Mouse (Mus musculus) hindbrain, embryonic 13.5 days (tissue): ENCODE measurements around the gene Ldha. TPM values are rescaled to one million over a fixed set of nuclear protein-coding genes. Genes with fewer than 3 reads are reported as not detected.
"Not testable (repeated sequence)": the region's sequence is repeated elsewhere in the genome, so short reads cannot be mapped to it uniquely, and the experiment has no call there.

ENCODE experiments used
- ATAC-seq: fragments of 200-750 bp; cut with Nextera tagmentation; 2 replicates; pipeline ENCODE4 v1.8.0; 2017; ENCODE audit warnings: moderate TSS enrichment; ENCODE audit not compliant: low FRiP score
- H3K27ac ChIP-seq: fragments of 300-500 bp; sonication (generic); 2 replicates; pipeline ENCODE4 v1.5.1; 2015; ENCODE audit warnings: inconsistent platforms, mild to moderate bottlenecking, moderate library complexity
- H3K27me3 ChIP-seq: fragments of 300-500 bp; sonication (generic); 2 replicates; pipeline ENCODE4 v1.6.1; 2015; ENCODE audit warnings: mild to moderate bottlenecking, inconsistent platforms
- H3K36me3 ChIP-seq: fragments of 300-500 bp; sonication (generic); 2 replicates; pipeline ENCODE4 v1.6.1; 2015; ENCODE audit warnings: mild to moderate bottlenecking, inconsistent platforms
- H3K4me1 ChIP-seq: fragments of 300-500 bp; sonication (generic); replicated peaks from 2 replicates; pipeline ENCODE4 v1.6.1; 2015; ENCODE audit warnings: inconsistent platforms
- H3K4me2 ChIP-seq: fragments of 300-500 bp; sonication (generic); 2 replicates; pipeline ENCODE4 v1.6.1; 2015; ENCODE audit warnings: inconsistent platforms, mild to moderate bottlenecking, moderate library complexity
- H3K4me3 ChIP-seq: fragments of 300-500 bp; sonication (generic); 2 replicates; pipeline ENCODE4 v1.5.1; 2015; ENCODE audit warnings: mild to moderate bottlenecking, inconsistent platforms
- H3K9ac ChIP-seq: fragments of 300-500 bp; sonication (generic); 2 replicates; pipeline ENCODE4 v1.6.1; 2015; ENCODE audit warnings: mild to moderate bottlenecking, inconsistent platforms
- H3K9me3 ChIP-seq: fragments of 300-500 bp; sonication (generic); 2 replicates; pipeline ENCODE4 v1.6.1; 2016; ENCODE audit warnings: inconsistent platforms
- WGBS: fragments of 180-500 bp; shearing (Covaris S2); methylation state at CpG from one replicate; pipeline ENCODE4 v1.1.7; 2015; 5-methylcytosine and 5-hydroxymethylcytosine counted together
- polyA plus RNA-seq: library from polyadenylated mRNA; unstranded; fragments of >200 nt; fragmentation: Nextera tagmentation; extraction: Ambion mirVana; gene quantifications from 2 replicates; pipeline ENCODE4 v1.2.1, GENCODE M21; 2015

Gene Ldha
- polyA plus RNA-seq = 521 and 535 TPM in 2 replicates

DNA sequence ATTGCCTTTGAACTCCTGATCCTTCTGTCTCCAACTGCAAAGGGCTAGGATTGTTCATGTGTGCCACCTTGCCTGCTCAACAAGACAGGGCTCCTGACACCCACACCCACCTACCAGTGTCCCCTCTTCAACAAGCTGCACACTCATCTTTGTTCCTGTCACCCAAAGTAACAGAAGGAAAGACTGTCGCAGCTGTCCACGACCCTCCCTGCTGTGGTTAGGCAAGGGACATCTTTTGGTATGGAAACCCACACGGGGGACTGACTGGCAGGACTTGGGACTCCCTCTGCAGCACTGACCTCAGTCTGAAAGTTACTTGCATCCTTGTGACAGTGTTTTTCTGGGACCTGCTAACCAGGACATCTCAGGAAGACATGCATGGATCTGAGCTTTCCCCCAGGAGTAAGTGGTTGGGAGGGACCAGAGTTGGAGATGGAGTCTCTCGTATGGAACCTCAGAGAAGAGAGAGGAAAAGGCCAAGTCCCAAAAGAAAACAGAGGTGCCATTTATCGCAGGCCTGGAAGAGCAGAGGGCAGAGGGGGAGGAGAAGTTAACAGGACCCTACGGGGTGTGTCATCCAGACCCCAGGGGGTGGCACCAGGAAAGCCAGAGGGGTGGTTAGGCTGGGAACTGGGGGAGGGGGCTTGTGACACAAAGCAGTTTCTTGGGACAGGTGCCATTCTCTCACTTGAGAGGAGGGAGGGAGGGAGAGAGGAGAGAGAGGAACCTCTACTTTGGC lies at the start of gene Ldha:
Gene Ldha (plus strand): TSS at position 689 of the 739 bp plus-strand sequence.
- no peak within 1 kb of the TSS for H3K4me3 ChIP-seq
- H3K27me3 ChIP-seq = peaks cover 27% of the 10 kb centered on the region
- H3K27ac ChIP-seq = no peak within 1 kb of the TSS
- no peak within 1 kb of the TSS for H3K4me2 ChIP-seq
- no peak within 1 kb of the TSS for H3K9ac ChIP-seq
- H3K9me3 ChIP-seq = no peaks in the 10 kb centered on the region
- H3K4me1 ChIP-seq = peaks cover 27% of the 10 kb centered on the region
- H3K36me3 ChIP-seq = no peaks in the 10 kb centered on the region
- WGBS = 34% methylated on average over 6 of the region's 6 CpGs
- no peak for ATAC-seq

DNA sequence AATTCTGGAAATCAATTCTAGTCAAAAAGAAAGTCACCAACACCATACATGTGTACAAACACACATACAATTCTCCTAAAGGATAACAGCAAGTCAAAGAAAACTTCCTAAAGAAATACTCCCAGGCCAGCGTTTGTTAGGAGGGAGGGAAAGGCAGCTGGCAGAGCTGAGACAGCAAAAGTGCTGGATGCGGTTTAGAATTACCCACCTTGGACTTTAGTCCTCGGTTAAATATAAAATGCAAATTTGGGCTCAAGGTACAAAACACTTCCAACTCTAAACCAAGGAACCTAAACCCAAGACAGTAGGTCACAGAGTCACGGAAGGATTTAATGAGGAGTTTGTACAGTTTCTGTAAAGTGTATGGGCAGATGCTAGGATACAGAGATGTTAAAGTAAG lies 47.4 kb upstream of the Ldha start:
- 91% methylated on average over 4 of the region's 4 CpGs for WGBS
- no peaks in the 10 kb centered on the region for H3K27me3 ChIP-seq
- H3K36me3 ChIP-seq = peaks cover 17% of the 10 kb centered on the region
- H3K4me2 ChIP-seq = 0 out of 2 replicates have a peak overlapping the region, but pooled peaks have one; percentile 66
- no peak overlapping the region for H3K27ac ChIP-seq
- ATAC-seq = no peak
- no peak overlapping the region for H3K4me3 ChIP-seq
- H3K9me3 ChIP-seq = no peaks in the 10 kb centered on the region
- no peak overlapping the region for H3K9ac ChIP-seq
- peaks cover 42% of the 10 kb centered on the region for H3K4me1 ChIP-seq

DNA sequence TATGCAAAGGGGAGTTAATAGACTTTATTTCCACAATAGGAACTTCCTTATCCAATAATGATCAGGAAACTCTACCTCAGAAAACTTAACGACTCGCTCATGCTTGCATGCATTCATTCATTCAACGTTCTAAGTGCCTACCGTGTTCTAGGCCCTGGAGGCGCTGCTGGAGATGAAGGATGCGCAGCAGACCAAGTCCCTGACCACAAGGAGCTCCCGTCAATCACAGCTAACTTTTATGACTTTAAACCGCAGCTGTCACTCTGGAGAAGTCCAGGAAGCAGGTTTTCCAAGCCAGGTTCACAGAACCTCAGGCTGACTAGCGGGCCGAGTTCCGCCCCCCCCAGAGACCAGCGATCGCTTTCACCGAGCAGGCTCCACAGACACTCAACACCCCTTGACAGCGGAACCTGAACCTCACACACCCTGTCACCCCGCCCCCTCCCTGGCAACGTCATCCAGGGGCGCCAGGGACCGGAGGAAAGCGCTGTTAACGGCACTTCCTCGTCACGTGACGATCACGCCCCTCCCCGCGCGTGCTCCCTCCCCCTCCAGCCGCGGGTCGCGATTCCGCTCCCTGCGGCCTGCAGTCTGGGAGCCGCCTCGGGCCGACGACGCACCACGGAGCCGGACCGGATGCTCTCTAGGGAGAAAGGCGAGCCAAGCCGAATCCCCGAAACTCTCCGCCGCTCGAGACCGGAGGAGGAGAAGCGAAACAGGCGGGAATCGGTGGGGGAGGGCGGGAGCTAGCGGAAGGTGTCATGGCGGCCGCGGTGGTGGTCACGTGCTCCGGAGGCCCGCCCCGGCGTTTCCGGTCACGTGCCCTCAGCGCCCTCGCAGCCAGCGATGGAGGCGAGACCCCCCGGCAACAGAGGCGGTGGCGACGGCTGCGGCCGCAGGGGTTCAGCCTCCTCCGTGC lies 45.7 kb upstream of the Ldha start, which contains the start of the genes Hps5 and Gtf2h1:
Gene Hps5 (minus strand): TSS at position 778 of the 919 bp plus-strand sequence.
Gene Gtf2h1 (plus strand): TSS at position 817 of the 919 bp plus-strand sequence.
- peak within 1 kb of the TSS; percentile 95 for H3K9ac ChIP-seq
- H3K4me2 ChIP-seq = peak within 1 kb of the TSS; percentile 96
- H3K4me1 ChIP-seq = peaks cover 42% of the 10 kb centered on the region
- H3K27ac ChIP-seq = peak within 1 kb of the TSS; percentile 86
- peaks cover 9% of the 10 kb centered on the region for H3K36me3 ChIP-seq
- no peaks in the 10 kb centered on the region for H3K9me3 ChIP-seq
- ATAC-seq = peak; percentile 99
- WGBS = under 1% methylated on average over 62 of the region's 75 CpGs
- no peaks in the 10 kb centered on the region for H3K27me3 ChIP-seq
- H3K4me3 ChIP-seq = peak within 1 kb of the TSS; percentile 93

DNA sequence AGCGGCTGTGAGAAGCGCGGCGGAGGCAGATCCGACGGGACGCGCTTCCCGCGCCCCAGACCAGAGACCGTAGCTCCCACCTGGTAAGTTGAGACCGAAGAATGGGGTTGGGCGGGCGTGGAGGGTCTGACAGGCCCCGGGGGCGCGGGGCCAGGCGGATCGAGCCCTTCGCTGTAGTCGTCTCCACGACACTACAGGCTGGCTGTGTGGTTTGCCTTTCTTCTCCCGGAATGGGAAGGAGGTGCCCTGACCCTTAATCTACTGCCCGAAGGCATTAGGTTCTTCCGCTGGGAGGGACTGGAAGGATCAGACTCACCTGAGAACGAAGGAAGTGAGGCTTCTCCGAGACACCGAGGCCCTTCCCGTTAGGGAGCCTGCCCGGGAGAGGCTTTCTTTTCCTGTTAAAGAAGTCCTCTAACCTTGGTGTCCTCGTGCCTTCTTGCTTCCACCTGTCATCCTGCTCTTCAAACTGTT lies 45.0 kb upstream of the Ldha start:
- H3K4me1 ChIP-seq = peaks cover 42% of the 10 kb centered on the region
- no peaks in the 10 kb centered on the region for H3K9me3 ChIP-seq
- peaks cover 9% of the 10 kb centered on the region for H3K36me3 ChIP-seq
- peak overlapping the region; percentile 86 for H3K27ac ChIP-seq
- peak; percentile 72 for ATAC-seq
- WGBS = under 1% methylated on average over 31 of the region's 31 CpGs
- peak overlapping the region; percentile 95 for H3K9ac ChIP-seq
- H3K4me2 ChIP-seq = peak overlapping the region; percentile 96
- no peaks in the 10 kb centered on the region for H3K27me3 ChIP-seq
- H3K4me3 ChIP-seq = peak overlapping the region; percentile 93

- Histone ChIP-seq H3K9me3 (no peaks in the 10 kb centered on the region), H3K36me3 (peaks cover 13% of the 10 kb centered on the region), H3K9ac (peak overlapping the region; percentile 95), H3K4me2 (peak overlapping the region; percentile 96), H3K4me1 (peaks cover 42% of the 10 kb centered on the region), H3K27me3 (no peaks in the 10 kb centered on the region), H3K4me3 (peak overlapping the region; percentile 93), H3K27ac (no peak overlapping the region)
- no peak for ATAC-seq
- 64% methylated on average over 6 of the region's 6 CpGs for WGBS
These were observed 44.5 kb upstream of the Ldha start for GRCm38 (mm10) chr7:46796779-46797178.

DNA sequence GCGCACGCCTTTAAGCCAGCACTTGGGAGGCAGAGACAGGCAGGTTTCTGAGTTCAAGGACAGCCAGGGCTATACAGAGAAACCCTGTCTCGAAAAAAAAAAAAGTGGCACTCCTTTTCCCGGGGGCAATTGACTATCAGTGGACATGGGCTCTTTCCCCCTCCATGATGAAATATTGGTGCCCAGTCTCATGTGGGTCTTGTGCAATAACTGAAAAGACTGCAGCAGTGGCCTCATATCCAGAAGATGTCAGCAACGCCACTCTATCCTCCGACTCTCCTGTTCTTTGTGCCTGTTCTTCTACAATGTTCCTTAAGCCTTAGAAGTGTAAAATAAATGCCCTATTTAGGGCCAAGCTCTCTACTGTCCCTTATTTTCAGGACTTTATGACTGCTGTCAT lies 30.9 kb upstream of the Ldha start:
- Histone ChIP-seq H3K9ac (no peak overlapping the region), H3K27ac (no peak overlapping the region), H3K27me3 (no peaks in the 10 kb centered on the region), H3K36me3 (peaks cover 81% of the 10 kb centered on the region), H3K4me3 (no peak overlapping the region), H3K4me2 (no peak overlapping the region), H3K4me1 (no peaks in the 10 kb centered on the region), H3K9me3 (no peaks in the 10 kb centered on the region)
- WGBS = 97% methylated on average over 6 of the region's 6 CpGs
- no peak for ATAC-seq

DNA sequence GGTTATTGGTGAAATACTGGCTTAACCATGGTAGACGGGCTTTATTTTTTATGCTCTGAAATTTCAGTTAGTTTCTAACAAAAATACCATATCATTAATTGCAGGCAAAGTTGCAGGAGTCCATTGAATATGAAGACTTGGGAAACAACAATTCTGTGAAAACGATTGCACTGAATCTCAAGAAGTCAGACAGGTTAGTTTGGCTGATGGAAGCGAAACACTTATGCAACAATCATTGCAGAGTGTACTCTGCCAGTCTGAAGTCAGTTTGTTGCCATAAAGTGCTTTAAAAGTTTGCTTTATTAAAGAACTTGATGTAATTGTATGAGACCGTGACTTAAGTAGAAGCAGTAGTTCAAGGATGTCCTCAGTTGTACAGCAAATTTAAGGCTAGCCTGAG lies 27.3 kb upstream of the Ldha start:
- no peak overlapping the region for H3K4me2 ChIP-seq
- H3K4me3 ChIP-seq = no peak overlapping the region
- no peaks in the 10 kb centered on the region for H3K27me3 ChIP-seq
- no peaks in the 10 kb centered on the region for H3K9me3 ChIP-seq
- no peak for ATAC-seq
- H3K27ac ChIP-seq = no peak overlapping the region
- no peaks in the 10 kb centered on the region for H3K4me1 ChIP-seq
- WGBS = 91% methylated on average over 4 of the region's 4 CpGs
- H3K36me3 ChIP-seq = peaks cover 87% of the 10 kb centered on the region
- H3K9ac ChIP-seq = no peak overlapping the region

DNA sequence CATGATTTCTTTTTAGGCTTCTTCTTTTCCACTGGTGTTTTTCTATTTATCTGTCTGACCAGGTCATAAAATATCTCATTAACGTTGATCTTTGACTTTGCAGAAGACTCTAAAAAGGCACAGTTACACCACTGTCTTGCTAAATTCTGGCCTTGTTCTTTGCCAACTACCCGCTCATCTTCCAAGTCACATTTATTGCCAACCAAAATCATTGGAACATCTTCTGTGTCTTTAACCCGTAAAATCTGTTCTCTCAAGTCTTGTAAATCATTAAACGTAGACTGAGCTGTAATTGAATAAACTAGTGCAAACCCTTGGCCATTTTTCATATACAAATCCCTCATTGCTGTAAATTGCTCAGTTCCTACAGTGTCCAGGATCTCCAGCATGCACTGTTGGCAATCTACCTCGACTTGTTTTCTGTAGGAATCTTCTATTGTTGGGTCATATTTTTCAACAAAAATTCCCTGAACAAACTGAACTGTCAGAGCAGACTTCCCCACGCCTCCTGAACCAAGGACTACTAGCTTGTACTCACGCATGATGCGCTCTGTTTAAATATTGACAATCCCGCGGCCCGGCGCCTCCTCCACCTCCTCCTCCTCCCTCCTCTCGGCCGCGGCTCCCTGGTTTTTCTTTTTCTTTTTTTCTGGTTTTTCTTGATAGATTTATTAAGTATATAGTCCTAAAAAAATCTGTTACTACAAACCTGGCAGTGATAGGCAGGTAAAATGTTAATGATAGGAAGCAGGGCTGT lies 20.2 kb upstream of the Ldha start:
- H3K9me3 ChIP-seq, H3K9ac ChIP-seq, H3K4me3 ChIP-seq, H3K27ac ChIP-seq, H3K4me2 ChIP-seq, H3K4me1 ChIP-seq, H3K27me3 ChIP-seq, ATAC-seq: not testable (repeated sequence)
- peaks cover 77% of the 10 kb centered on the region for H3K36me3 ChIP-seq
- WGBS = 92% methylated on average over 15 of the region's 15 CpGs

DNA sequence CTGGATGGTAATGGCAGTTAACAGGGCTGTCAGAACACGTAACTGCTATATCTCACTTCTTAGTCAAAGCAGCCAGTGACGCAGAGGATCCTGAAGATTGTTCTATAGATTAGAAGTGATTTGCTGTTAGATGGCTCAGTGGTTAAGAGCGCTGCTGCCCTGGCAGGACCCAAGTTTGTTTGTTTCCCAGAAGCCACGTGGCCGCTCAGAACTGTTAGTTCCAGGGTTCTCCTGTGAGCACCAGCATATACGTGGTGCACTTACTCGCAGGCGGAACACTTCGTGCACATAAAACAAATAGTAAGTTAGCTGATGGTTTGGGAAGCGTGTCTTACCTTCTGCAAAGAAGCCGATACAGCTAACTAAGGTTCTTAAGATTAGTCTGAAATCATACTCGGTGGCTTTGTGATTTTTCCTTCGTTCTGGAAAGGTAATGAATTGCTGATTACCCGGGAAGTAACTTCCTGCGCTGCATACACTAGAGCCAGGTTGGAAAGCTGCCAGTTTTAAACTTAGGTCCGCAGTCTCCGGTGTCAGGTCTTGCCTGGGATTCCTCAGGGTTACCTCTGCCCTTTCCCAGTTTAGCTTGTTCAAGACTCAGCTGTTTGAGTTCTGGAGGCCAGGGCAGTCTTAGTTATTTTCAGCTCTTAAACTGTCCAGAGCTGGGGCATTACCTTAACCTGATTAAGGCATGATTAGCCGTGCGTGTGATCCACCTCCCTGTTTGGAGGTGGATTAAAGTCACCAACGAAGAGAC lies 14.1 kb upstream of the Ldha start:
- no peak overlapping the region for H3K9ac ChIP-seq
- no peak for ATAC-seq
- H3K4me2 ChIP-seq = no peak overlapping the region
- H3K4me3 ChIP-seq = no peak overlapping the region
- no peaks in the 10 kb centered on the region for H3K4me1 ChIP-seq
- peaks cover 24% of the 10 kb centered on the region for H3K36me3 ChIP-seq
- no peaks in the 10 kb centered on the region for H3K9me3 ChIP-seq
- H3K27ac ChIP-seq = 0 out of 2 replicates have a peak overlapping the region, but pooled peaks have one; percentile 8
- H3K27me3 ChIP-seq = no peaks in the 10 kb centered on the region
- WGBS = 84% methylated on average over 20 of the region's 20 CpGs

DNA sequence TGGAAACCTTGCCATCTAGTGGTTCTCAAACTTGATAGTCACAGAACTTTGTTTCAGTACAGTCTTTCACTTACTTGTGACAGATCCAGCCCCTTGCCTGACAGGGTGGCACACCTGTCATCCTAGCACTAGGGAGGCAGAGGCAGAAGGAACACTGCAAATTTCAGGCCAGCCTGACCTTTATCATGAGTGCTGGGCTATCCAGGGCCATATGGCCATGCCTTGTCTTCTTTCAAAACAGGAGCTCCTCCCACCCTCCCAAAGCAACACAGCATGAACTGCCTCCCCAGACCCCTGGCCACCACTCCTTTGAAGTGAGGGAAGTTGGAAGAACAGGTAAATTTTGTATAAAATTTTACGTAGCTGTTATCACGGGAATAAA lies 13.5 kb upstream of the Ldha start:
- Histone ChIP-seq H3K36me3 (peaks cover 19% of the 10 kb centered on the region), H3K27me3 (no peaks in the 10 kb centered on the region), H3K4me3 (no peak overlapping the region), H3K4me2 (no peak overlapping the region), H3K4me1 (no peaks in the 10 kb centered on the region), H3K9me3 (no peaks in the 10 kb centered on the region), H3K9ac (no peak overlapping the region), H3K27ac (no peak overlapping the region)
- 93% methylated on average over 2 of the region's 2 CpGs for WGBS
- ATAC-seq = no peak

DNA sequence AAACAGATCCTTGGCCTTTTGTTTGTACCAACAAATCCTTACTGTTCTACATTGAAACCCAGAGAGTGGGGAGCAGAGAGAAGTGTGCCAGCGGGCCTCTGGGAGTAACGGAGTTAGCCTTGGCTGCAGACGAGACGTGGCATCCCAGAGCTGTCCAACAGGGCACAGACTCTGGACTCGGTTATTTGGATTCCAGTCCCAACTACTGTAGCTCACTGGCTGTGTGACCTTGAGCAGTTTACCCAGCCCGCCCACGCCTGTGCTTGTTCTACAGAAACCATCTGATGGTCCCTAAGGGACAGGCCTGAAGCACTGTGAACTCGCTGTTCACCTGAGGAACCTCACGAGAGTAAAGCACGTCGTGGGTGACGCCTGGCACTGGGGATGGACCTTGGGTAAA lies 11.4 kb upstream of the Ldha start:
- ATAC-seq = no peak
- 89% methylated on average over 12 of the region's 12 CpGs for WGBS
- H3K4me1 ChIP-seq = peaks cover 1% of the 10 kb centered on the region

More for the DNA sequence above, 11.4 kb upstream of the Ldha start:
- Histone ChIP-seq H3K9me3 (no peaks in the 10 kb centered on the region), H3K4me3 (no peak overlapping the region), H3K36me3 (no peaks in the 10 kb centered on the region), H3K27ac (no peak overlapping the region), H3K9ac (no peak overlapping the region), H3K27me3 (no peaks in the 10 kb centered on the region), H3K4me2 (no peak overlapping the region)
